Mouse (Mus musculus) midbrain, postnatal 0 days (tissue): ENCODE results near the gene Aldoc. TPM values are rescaled to one million over a fixed set of nuclear protein-coding genes. Genes with fewer than 3 reads are reported as not detected.
A peak's percentile ranks its signal among the peaks of the same experiment; 100 is the strongest.

ENCODE experiments used
- ATAC-seq: fragments of 200-750 bp; cut with Nextera tagmentation; 2 replicates; pipeline ENCODE4 v1.8.0; 2017; ENCODE audit warnings: moderate number of reproducible peaks, mild to moderate bottlenecking, moderate TSS enrichment, moderate library complexity; ENCODE audit not compliant: low FRiP score
- DNase-seq: peaks from one replicate; pipeline ENCODE4 v3.0.0-alpha.2; 2015; ENCODE audit warnings: low spot score
- H3K27ac ChIP-seq: fragments of 300-500 bp; sonication (generic); 2 replicates; pipeline ENCODE4 v1.5.1; 2014; ENCODE audit warnings: low read depth, mild to moderate bottlenecking, low read length, mixed read lengths
- H3K27me3 ChIP-seq: fragments of 300-500 bp; sonication (generic); 2 replicates; pipeline ENCODE4 v1.6.1; 2014; ENCODE audit warnings: low read length, control low read depth, mixed read lengths; ENCODE audit not compliant: insufficient read depth
- H3K36me3 ChIP-seq: fragments of 300-500 bp; sonication (generic); 2 replicates; pipeline ENCODE4 v1.6.1; 2014; ENCODE audit warnings: low read length, control low read depth, mixed read lengths; ENCODE audit not compliant: insufficient read depth
- H3K4me1 ChIP-seq: fragments of 300-500 bp; sonication (generic); 2 replicates; pipeline ENCODE4 v1.6.1; 2014; ENCODE audit warnings: mild to moderate bottlenecking, control low read depth, antibody characterized with exemption, low read length, mixed read lengths; ENCODE audit not compliant: insufficient read depth
- H3K4me2 ChIP-seq: fragments of 300-500 bp; sonication (generic); 2 replicates; pipeline ENCODE4 v1.6.1; 2014; ENCODE audit warnings: low read depth, mild to moderate bottlenecking, low read length, mixed read lengths; ENCODE audit not compliant: poor library complexity, severe bottlenecking
- H3K4me3 ChIP-seq: fragments of 300-500 bp; sonication (generic); 2 replicates; pipeline ENCODE4 v1.5.1; 2014; ENCODE audit warnings: low read depth, mild to moderate bottlenecking, low read length, moderate library complexity
- H3K9ac ChIP-seq: fragments of 300-500 bp; sonication (generic); replicated peaks from 2 replicates; pipeline ENCODE4 v1.6.1; 2014; ENCODE audit warnings: mild to moderate bottlenecking, low read length, moderate library complexity, mixed read lengths; ENCODE audit not compliant: poor library complexity, severe bottlenecking
- H3K9me3 ChIP-seq: fragments of 300-500 bp; sonication (generic); 2 replicates; pipeline ENCODE4 v1.6.1; 2016; ENCODE audit warnings: low read length, control low read depth
- CTCF ChIP-seq: IDR thresholded peaks from 2 replicates; pipeline ENCODE4 v1.5.1; 2016; ENCODE audit warnings: antibody characterized with exemption, mild to moderate bottlenecking
- WGBS: fragments of 180-500 bp; shearing (Covaris S2); extraction: QIAGEN DNeasy Blood & Tissue Kit; methylation state at CpG from one replicate; pipeline ENCODE4 v1.1.7; 2014; 5-methylcytosine and 5-hydroxymethylcytosine counted together
- polyA plus RNA-seq: library from polyadenylated mRNA; unstranded; fragments of >200 nt; fragmentation: Nextera tagmentation; extraction: Ambion mirVana; gene quantifications from 2 replicates; pipeline ENCODE4 v1.2.1, GENCODE M21; 2015
- total RNA-seq: library from RNA; depleted of rRNA; stranded (reverse); fragments of >200 nt; gene quantifications from 2 replicates; pipeline ENCODE4 v1.2.3, GENCODE M21; 2014

The Aldoc gene
- total and polyA plus RNA-seq, 2 experiments from 2014 or later = 224 to 359 TPM

DNA sequence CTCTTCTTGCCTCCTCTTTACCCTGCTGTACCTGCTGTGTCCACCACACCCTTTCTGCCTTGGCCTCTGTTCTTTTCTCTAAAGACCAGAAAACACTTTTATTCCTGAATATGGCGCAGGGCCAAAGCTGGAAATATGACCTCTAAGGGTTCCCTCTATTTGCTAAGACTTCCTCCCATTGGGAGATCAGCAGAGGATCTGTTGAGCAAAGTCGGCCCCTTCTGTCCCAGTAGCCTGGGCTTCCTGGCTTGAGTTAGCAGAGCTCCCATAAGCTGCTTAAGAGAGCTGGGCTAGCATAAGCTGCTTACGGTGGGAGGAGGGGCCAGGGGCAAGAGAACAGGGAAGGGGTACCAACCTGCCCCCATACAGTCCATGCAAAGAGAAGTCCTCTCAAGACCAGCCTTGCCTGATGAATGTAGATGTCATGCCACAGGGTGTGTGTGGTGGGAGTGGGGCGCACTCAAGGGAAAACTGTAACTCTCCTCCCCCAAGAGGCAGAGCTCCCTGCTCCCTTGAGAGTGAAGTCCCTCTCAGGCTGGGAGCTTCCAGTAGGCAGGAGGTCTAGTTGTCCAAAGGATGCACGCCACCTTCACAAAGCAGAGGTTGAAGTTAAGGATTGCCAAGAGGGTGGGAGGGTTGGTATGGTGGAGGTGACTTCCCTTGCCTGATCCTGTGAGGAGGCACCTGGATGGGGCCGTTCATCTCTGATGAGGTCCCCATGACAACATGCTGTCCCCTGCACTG lies 23.7 kb downstream of the Aldoc start:
- Histone ChIP-seq H3K4me1 (peaks cover 16% of the 10 kb centered on the region; the same call in 1 of the 2 replicates), H3K4me3 (no peak overlapping the region), H3K36me3 (peaks cover 23% of the 10 kb centered on the region), H3K9me3 (no peaks in the 10 kb centered on the region), H3K4me2 (no peak overlapping the region), H3K9ac (no peak overlapping the region), H3K27ac (no peak overlapping the region), H3K27me3 (no peaks in the 10 kb centered on the region)
- WGBS = 54% methylated on average over 6 of the region's 6 CpGs
- ATAC-seq = no peak
- TF ChIP-seq CTCF = no peak
- no peak for DNase-seq

- H3K27me3 ChIP-seq = no peaks in the 10 kb centered on the region
These were observed 24.4 kb downstream of the Aldoc start for GRCm38 (mm10) chr11:78347070-78347754.

DNA sequence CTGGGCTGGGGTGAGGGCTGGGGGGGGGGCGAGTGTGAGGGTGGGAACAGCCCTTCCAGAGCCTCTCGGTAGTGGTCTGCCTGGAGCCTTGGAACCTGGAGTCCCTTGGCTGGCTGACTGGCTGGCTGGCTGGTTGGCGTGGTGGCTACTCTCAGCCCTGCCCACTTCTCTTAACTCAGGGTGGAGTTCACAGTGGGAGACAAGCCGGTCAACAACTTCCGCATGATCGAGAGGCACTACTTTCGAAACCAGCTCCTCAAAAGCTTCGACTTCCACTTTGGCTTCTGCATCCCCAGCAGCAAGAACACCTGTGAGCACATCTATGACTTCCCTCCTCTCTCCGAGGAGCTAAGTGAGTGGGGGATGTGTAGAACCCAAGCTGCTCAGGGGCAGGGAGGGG lies 25.1 kb downstream of the Aldoc start:
- Histone ChIP-seq H3K27ac (no peak overlapping the region), H3K4me3 (no peak overlapping the region), H3K4me2 (no peak overlapping the region), H3K36me3 (peaks cover 21% of the 10 kb centered on the region; the same call in 1 of the 2 replicates), H3K9me3 (no peaks in the 10 kb centered on the region), H3K27me3 (no peaks in the 10 kb centered on the region), H3K4me1 (peaks cover 16% of the 10 kb centered on the region; the same call in 1 of the 2 replicates), H3K9ac (no peak overlapping the region)
- no peak for TF ChIP-seq CTCF
- no peak for DNase-seq
- ATAC-seq = no peak
- WGBS = 85% methylated on average over 9 of the region's 9 CpGs

More at GRCm38 (mm10) chr11:78347070-78347754, 24.4 kb downstream of the Aldoc start:
- Histone ChIP-seq H3K36me3 (peaks cover 21% of the 10 kb centered on the region; the same call in 1 of the 2 replicates), H3K9me3 (no peaks in the 10 kb centered on the region), H3K4me2 (no peak overlapping the region), H3K4me3 (no peak overlapping the region), H3K9ac (no peak overlapping the region), H3K27ac (no peak overlapping the region), H3K4me1 (peaks cover 16% of the 10 kb centered on the region; the same call in 1 of the 2 replicates)
- peak; percentile 90 for TF ChIP-seq CTCF
- DNase-seq = peak; percentile 84
- ATAC-seq = no peak
- 92% methylated on average over 10 of the region's 10 CpGs for WGBS

- Histone ChIP-seq H3K4me2 (no peak overlapping the region), H3K9ac (no peak overlapping the region), H3K36me3 (peaks cover 21% of the 10 kb centered on the region; the same call in 1 of the 2 replicates), H3K9me3 (no peaks in the 10 kb centered on the region), H3K4me3 (no peak overlapping the region), H3K4me1 (peaks cover 16% of the 10 kb centered on the region; the same call in 1 of the 2 replicates), H3K27ac (no peak overlapping the region), H3K27me3 (no peaks in the 10 kb centered on the region)
- DNase-seq (no peak), ATAC-seq (no peak)
- no peak for TF ChIP-seq CTCF
- 65% methylated on average over 7 of the region's 7 CpGs for WGBS
These were observed 25.7 kb downstream of the Aldoc start for GRCm38 (mm10) chr11:78348474-78348873.

GRCm38 (mm10) chr11:78349441-78350358 lies 26.9 kb downstream of the Aldoc start:
- Histone ChIP-seq H3K27ac (no peak overlapping the region), H3K27me3 (no peaks in the 10 kb centered on the region), H3K9ac (no peak overlapping the region), H3K36me3 (peaks cover 21% of the 10 kb centered on the region; the same call in 1 of the 2 replicates), H3K4me2 (no peak overlapping the region), H3K9me3 (no peaks in the 10 kb centered on the region), H3K4me3 (no peak overlapping the region), H3K4me1 (peaks cover 15% of the 10 kb centered on the region; the same call in 1 of the 2 replicates)
- DNase-seq (no peak), ATAC-seq (no peak)
- TF ChIP-seq CTCF = no peak
- WGBS = 89% methylated on average over 4 of the region's 4 CpGs
